Mouse (Mus musculus): ENCODE data around the gene Morc2a.

Morc2a gene

DNA sequence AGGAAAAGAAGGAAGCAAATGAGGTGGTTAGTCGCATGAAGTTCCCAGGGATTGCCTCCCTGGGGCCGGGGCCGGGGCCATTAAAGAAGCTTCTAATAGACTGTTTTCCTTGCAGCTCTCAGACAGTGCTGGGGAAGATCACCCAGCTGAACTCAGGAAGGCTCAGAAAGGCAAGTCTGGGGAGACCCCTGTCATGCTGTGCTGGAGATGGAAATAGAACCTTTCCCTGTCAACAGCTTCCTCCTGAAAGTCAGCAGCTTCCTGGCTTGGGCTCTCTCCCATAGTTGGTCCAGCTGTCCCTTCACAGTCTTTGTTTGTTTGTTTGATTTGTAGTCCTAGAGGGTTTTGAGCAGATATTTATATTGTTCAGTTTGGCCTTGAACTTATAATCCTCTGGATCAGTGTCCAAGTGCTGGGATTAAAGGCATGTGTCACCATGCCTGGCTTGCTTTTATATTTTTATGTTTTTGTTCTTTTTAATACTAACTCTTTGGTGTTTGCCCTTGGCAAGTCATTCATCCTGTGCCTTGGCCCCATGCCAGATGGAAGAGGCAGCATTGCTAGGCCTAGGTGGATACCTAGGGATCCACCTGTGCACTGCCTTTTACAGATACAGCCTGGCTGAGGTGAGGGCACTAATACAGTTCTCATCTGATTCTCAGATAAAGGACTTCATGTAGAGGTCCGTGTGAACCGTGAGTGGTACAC is 35.9 kb downstream of the Morc2a start:
- peak; percentile 62 to 66 for DNase-seq

- no peak for DNase-seq
Measured at GRCm38 (mm10) chr11:3685431-3685830, 36.4 kb downstream of the Morc2a start.

DNA sequence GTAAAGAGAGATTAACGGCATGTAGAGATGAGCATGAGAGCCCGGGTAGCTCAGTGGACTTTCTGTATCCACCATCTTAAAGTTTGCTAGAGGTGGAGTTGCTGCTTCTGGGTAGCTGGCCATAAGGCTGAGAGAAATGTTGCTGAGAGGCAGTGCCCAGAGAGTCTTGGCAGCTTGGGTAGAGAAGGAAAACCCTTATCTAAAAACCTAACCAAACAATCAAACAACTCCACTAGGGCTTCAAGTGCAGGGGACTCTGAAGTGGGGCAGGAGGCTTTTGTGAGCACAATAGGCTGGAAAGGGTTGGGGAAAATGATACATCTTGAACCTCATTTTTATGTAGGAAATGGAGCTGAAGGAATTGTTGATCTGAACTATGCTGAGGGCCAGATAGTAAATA is 37.3 kb downstream of the Morc2a start:
- no peak for DNase-seq

DNA sequence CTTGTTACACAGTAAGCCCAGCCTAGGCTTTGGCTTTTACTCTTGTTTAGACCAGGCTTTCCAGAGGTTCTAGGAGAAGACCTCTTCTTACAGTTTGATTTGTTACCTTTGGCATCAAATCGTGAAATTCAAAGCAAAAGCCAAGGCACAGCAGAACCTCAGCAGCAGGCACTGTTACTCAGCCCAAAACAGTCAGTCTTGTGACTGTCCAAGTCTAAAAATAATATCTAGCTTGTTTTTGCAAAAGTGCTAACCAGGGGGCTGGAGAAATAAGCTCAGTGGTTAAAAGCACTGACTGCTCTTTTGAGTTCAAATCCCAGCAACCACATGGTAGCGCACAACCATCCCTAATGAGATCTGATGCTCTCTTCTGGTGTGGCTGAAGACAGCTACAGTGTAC is 37.9 kb downstream of the Morc2a start:
- DNase-seq: no peak

- no peak for DNase-seq
Measured at GRCm38 (mm10) chr11:3691746-3692145, 42.8 kb downstream of the Morc2a start.

- DNase-seq: no peak
Measured at GRCm38 (mm10) chr11:3696086-3696616, 47.2 kb downstream of the Morc2a start.

- DNase-seq: no peak
Measured at GRCm38 (mm10) chr11:3697441-3697840, 48.5 kb downstream of the Morc2a start.

GRCm38 (mm10) chr11:3703089-3703992 is 54.4 kb downstream of the Morc2a start:
- no peak for DNase-seq

DNA sequence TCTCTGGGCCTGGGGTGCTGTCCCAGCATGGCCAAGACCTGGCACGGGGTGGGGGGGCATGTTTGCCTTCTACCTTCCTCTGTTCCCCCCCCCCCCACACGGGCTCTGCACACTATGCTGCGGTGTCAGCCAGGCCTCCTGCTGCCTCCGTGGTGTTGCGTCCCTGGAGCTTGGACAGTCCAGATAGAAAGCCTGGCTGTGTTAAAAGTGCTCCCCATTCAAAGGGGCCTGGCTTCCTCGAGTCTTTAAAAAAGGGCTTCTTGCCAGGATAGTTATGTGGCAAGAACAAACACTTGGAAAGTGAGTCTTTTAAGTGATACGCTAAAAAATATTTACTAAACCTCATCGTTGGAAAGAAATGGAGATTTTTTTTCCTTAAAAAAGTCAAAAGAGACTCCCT is 55.4 kb downstream of the Morc2a start:
- DNase-seq: no peak

- DNase-seq: no peak
Measured at GRCm38 (mm10) chr11:3707057-3707456, 58.1 kb downstream of the Morc2a start.

GRCm38 (mm10) chr11:3710203-3710602 is 61.2 kb downstream of the Morc2a start:
- DNase-seq: no peak

GRCm38 (mm10) chr11:3714486-3714885 is 65.5 kb downstream of the Morc2a start:
- DNase-seq: peak; percentile 84 to 89

- DNase-seq: peak; percentile 68 to 70
Measured at GRCm38 (mm10) chr11:3716662-3717061, 67.7 kb downstream of the Morc2a start.

DNA sequence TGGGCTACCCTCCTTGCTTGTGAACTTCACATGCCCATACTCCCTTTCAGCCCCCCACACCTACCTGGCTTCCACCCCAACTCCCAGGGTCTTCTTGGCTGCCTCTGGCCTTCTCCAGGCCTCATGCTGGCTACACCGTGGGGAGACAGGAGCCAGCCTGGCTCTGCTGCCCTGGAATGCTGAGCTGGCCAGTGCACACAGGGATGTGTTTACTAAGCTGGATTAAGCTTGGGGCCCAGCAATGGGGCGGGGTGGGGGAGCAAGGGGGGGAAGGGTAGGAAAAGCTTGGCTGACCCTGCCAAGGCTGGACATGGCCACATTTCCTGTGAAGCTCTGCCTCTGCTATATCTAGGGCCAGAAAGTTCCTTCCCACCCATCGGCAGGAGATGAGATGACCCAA is 73.0 kb downstream of the Morc2a start:
- DNase-seq: peak in 1 of 2 experiments; percentile 34

DNA sequence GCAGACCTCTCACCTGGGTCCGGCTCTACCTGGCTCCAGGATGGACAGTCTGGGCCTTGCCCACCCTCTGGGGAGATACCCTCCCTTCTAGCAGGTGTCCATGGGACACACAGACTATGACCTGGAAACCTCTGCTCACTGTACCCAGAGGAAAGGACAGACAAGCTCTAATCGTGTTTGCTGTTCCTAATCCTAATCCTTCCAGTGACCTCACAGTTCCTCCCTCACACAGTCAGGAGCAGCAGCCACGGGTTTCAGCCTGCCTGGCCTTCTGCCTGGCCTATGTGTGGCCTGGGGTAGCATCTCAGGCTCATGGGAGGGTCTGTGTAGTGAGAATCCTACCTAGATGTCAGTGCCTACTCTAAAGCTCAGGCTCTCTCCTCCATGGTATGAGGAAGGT is 73.9 kb downstream of the Morc2a start:
- DNase-seq: no peak

DNA sequence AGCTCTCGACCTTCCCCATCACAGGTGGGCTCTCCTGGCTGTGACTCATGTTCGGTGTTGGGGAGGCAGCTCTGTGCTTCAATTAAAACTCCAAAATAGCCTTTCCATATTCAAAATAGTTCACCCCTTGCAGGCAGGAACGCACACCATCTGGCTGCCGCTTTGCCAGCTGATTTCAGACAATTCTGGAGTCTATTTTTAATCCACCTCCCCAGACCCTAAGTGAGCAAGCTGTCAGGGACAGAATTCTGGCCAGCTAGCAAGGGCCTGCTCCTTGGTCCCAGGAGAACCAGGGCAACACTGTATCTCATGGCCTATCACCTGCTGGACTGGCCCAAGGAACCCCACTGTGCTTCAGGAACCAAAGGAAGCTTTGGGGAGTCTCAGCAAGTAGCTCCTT is 74.9 kb downstream of the Morc2a start:
- peak; percentile 68 to 75 for DNase-seq

DNA sequence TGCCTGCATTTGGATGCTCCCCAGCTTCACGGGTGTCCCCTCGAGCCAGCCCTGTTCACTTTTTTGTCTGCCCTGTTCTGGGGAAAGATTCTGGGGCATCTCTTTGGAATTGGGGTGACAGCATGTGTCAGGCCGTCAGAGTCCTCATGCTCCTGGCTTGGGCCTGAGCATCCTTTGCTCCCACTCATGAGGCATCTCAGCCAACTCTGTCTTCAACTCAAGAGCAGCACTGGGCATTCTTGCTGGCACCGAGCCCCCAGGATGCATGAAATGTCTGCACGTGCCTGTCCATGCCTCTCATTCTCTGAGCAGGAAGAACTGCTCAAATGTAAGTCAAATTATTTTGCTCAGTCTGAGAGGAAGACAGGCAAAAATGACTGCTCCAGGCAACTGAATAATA is 75.7 kb downstream of the Morc2a start:
- DNase-seq: peak; percentile 64 to 65

DNA sequence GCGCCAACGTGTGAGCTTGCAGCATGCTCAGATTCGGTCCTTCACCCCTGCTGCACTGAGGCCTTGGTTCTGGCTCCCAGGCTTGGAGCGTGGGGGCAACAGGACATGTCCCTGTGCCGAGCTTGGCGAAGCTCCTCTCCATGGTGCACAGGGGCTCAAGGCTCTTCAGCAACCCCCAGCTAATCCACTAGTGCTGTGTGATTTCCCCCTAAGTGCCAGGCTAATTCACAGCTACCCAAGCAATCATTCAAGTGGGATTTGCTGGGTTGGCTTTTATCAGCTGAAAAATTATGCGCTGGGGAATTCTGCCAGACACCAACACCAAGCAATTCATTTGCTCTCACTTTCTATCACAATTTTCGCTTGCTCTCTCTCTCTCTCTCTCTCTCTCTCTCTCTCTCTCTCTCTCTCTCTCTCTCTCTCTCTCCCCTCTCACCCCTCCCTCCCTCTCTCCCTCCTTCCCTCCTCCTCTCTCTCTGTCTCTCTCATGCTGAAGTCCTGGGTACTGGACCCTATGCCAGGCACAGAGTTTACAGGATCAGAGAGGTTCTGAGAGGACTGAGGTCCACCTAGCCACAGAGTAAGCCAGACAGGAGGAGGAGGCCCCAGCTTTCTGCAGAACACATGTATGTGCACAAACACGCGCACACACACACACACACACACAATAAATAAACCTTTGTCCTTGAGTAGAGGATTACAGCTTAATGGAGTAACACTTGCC is 76.5 kb downstream of the Morc2a start:
- DNase-seq: peak in 1 of 2 experiments; percentile 48

DNA sequence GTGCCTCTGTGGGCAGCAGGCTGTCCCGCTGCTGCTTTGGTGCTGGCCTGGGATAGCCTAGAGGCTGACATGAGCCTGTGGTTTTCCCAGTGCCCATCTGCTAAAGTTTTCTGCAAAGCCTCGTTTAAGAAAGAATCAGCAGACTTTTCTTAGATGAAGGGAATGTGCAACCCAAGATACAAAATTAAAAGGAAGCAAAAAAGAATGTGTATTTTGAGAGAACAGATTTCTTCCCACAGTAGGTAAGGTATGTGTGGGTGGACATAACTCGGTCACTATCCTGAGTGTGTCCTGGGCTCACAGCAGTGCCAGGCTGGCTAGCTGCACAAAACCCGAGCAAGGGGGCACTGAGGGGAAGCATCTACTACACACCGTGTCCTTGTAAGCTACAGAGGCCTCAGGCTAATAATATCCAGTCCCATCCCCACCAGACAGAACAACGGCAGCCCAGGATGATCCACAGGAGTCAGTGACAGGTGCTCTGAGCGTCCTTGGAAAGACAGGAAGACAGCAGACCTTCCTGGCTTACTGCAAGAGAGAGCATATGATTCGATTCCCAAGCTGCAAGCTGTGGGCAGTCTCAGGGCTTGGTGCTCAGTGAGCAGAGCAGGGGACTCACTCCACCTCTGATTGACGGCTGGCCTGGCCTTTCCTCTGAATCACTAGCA is 78.6 kb downstream of the Morc2a start:
- DNase-seq: peak in 1 of 2 experiments; percentile 25

DNA sequence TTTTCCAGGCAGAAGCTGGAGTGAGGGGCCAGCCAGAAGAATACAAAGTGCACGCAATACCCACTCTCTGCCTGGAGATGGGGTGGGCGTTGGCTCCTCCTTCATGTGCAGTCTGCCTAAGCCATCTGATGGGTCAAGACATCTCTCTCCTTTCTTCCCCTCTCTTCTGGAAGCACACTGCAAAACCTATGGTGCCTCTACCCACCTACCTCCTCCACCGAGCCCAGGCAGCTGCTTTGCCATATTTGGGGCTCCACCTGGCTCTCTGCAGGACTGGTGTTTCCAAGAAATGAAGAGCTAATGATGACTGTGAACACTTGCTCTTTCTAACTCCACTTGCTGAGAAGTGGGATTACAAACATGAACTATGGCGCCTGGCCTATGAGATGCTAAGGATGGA is 82.5 kb downstream of the Morc2a start:
- DNase-seq: no peak

DNA sequence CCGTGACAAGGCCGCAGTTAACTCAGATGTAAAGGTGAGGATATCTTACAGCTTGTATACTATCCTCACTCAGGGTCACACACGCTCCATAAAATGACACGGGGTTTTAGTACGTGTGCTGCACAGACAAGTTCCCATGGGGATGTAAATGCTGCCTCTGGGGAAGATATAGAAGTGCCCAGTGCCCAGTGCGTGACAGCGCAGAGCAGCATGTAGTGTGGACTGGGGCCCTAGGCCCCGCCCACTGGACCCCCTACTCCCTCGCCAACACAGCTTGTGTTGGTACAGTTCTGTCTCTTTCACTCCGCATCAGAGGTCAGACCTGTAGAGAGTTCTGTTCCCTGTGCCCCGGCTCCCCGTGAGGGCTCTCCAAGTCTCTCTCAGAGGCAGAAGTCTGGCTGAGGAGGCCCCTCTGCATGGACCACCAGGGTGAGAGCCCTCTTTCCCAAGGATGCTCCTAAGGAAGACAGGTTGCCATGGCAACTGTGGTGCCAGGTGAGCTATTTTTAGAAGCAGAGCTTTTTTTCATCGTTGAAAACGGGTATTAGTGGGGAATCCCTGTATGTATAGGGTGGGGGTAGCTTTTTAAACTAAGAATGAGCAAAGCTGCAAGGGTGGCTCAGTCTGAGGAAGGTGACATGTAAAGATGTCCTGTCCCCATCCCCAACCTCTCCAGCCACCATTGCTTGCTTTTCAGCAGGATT is 85.1 kb downstream of the Morc2a start:
- peak; percentile 61 to 62 for DNase-seq

DNA sequence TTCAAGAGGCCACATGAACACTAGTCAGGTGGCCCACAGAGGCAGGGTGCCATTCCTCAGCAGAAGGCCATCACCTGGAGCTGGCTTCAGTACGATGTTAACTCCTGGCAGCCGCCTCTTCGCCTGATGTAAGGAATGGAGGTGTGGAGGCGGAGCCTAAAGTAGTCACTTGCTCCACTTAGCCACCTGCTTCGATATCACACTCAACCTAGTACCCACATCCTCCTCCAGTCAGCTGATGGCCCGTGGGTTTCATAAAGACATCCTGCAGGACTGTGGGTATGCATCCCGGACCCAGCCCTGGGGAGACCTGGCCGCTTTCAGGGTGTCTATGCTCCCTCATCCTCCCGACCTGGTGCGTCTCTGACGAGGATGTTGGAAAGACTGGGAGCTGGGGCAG is 86.7 kb downstream of the Morc2a start:
- DNase-seq: no peak

All from cerebellum, postnatal 10 days (tissue).